Mouse (Mus musculus): Measurements from ENCODE around the gene Myh1.

Myh1 gene

DNA sequence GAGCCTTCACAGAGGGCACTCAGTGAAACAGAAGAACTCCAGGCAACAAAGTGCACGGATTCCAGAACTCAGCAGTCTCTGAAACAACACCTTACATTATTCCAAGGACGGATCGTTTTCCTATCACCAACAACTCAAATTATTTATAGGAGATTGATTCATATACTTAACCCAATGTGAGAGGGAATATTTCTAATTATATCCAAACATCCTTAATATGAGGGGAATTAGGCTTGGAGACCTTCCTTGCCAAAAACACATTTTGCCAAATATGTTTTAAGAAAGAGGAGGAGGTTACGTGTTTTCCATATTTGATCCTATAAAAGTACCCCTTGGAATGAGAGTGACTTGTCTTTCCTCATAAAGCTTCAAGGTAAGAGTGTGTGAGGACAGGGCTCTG, at the start of gene Myh1:
TSS of gene Myh1 (plus strand) at position 301 of the 400 bp plus-strand sequence.
- no peak for DNase-seq (ENCODE audit: low read depth, low spot score)

DNA sequence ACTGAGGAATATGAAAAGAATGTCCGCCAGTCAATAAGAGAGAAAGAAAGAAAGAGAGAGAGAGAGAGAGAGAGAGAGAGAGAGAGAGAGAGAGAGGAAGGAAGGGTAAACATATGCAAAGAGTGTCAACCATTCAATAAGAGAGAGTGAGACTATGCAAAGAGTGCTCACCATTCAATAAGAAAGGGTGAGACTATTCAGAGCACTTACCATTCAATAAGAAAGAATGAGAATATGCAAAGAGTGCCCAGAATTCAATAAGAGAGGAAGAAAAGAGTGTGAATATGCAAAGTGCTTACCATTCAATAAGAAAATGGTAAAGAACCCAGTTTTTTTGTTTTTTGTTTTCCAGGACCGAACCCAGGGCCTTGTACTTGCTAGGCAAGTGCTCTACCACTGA, 49.6 kb upstream of the Myh1 start:
- no peak for DNase-seq (ENCODE audit: low read depth, low spot score)

DNA sequence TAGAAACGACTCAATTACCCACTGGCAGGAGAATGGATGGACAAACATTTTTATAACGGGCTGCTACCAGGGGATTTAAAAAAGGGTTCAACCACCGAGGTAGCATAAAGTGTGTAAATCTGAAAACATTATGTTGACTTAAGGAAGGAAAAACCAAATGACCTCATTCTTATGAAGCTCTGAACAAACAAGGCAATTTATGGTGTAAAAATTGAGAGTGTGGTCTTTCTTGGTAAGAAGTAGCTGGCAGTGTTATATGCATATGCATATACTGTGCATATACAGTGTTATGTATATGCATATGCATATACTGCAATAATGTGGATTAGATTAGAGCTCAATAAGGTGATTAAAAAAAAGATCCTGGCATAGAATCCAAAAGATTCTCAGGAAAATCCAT, 48.7 kb upstream of the Myh1 start:
- no peak for DNase-seq (ENCODE audit: low read depth, low spot score)

DNA sequence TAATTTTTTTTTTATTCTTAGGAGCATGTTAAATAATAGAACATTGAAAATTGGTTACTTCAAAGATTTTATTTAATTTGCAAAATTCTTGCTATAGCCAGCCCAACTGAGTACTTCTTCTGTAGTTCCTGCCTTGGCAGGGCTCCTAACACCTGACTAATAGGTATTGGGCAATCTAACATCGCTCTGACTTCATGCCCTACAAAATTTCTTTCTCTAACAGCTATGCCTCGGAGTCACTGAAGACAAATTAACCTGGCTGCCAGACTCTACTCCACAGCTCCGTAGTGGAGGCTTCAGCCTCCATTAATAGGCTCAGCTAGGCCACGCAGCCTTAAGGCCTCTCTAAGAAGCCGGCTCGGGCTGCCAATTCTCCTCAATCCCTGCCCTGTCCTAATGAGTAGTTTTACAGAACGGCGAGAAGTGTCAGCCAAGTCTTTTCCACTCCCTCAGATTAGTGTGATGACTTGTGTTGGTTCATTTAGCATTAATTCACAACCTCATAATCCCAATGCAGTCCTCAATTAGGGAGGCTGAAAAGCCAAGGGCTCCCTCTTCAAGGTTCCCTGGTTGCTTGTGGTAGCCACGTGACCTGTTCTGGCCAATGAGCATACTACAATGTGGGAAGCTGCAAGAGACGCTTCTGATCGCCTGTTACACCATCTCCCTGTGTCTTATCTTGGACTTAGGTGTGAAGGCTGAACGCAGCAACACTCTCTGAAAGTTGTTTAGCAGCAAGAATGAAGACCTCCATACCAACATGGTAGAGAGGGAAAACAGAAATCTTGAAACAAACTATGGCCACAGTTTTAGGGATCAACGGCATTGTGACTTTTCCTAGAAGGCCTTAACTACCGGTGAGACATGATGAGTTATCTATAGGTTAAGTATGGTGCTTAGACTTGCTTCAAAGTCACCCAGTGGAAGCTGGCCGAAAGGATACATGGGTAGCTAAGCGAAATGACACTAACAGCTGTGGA, 47.9 kb upstream of the Myh1 start:
- DNase-seq (ENCODE audit: low read depth, low spot score) = no peak

DNA sequence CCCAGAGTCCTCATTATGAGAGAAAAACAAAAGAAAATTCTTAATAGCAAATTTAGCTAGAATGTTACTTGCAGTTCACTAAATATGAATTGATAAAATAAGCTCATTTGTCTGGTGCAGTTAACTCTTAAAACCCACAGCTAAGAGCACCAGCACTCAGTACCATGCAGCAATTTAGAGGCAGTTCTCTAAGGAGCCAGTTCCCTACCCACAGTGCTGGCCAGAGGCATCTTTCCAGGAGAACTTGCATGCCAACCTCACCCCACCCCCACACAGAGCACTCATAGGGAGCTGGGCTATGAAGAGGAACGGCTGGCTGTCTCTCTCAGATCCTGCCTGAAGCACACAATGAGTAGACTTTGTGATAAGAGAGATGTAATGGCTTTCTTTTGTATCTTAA, 46.7 kb upstream of the Myh1 start:
- DNase-seq (ENCODE audit: low read depth, low spot score) = no peak

DNA sequence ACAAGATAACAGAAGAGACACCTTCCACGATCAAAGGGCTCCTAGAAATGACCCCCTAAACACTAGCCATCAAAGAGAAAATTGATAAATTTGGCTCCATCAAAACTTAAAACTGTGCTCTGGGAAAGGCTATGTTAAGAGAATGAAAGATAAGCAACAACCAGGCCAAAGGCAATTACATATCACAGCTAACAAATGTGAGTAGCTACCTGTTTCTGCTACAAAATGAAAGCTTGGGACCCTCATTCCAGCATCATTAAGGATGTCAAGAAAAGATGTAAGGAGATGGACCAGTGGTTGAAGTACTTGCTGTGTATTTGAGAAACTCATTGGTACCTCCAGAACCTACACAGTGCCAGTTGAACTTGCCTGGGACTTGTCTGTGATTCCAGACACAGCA, 46.0 kb upstream of the Myh1 start:
- no peak for DNase-seq (ENCODE audit: low read depth, low spot score)

DNA sequence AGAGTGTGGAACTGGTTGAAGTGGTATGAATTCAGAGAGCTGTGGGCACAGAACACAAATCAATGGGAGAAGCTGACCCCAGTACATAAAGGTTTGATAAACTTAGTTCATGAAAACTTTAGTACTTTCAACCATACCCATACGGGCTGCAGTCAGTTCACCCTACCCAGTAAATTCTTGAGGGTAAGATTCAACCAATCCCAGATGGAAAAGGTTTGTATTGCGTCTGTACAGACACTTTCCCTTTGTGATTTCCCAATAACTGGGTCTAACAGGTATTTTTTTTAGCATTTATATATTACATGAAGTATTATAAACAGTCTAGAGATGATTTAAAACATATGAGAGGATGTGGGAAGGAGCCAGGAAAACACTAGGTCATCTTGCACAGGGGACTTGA, 44.2 kb upstream of the Myh1 start:
- DNase-seq (ENCODE audit: low read depth, low spot score) = no peak

DNA sequence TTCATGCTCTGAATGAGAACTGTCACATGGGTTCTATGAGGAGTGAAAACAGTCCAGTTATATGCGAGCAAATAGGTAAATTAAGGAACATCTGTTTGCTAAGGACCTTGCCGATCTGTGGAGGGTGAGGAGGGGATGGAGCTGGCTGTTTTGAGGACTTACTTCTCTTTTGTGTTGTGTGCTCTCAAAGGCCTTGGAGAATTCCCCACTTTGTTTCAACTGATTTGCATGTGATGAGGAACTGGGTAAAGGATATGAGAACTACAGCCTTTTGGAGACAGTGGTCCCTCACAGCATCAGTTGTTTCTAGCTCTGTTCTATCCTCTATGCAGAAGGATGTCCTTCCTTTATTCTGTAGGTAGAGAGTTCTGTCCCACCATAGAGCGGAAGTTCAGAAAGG, 39.7 kb upstream of the Myh1 start:
- DNase-seq (ENCODE audit: low read depth, low spot score) = no peak

DNA sequence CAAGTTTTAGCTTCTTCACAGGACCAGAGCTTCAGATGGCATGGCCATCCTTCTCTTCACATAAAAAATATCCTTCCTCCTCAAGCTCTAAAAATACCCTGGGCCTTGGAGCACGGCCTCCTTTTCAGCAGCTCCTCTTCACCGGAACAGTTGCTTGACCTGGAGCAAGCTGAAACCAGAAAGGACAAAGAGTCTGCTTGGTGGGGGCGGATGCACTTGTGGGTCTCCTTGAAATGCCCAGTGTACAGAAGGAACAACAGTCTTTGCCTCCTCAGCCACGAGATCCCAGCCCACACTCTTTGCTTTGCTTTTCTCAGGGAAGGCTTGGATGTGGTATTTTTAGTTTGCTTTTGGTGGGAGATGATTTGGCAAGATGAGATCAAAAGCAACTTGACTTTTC, 36.2 kb upstream of the Myh1 start:
- DNase-seq (ENCODE audit: low read depth, low spot score) = no peak

DNA sequence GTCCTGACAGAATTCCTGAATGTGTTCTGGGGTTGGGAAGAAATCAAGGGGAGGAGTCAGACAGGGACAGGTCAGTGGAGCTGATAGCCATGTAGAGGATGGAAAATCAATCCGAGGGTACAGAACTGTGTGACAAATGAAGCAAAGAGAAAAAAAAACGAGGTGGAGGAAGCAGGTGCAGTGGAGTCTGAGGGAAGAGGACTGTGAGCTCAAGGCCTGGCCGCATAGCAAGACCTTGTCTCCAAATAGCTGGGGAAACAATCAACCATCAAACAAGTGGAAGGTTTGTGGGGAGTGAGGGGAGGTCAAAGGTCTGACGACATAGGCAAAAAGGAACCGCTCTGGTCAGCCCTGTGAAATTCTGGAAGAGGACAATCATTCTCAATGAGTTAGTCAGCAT, 35.0 kb upstream of the Myh1 start:
- DNase-seq (ENCODE audit: low read depth, low spot score) = no peak

DNA sequence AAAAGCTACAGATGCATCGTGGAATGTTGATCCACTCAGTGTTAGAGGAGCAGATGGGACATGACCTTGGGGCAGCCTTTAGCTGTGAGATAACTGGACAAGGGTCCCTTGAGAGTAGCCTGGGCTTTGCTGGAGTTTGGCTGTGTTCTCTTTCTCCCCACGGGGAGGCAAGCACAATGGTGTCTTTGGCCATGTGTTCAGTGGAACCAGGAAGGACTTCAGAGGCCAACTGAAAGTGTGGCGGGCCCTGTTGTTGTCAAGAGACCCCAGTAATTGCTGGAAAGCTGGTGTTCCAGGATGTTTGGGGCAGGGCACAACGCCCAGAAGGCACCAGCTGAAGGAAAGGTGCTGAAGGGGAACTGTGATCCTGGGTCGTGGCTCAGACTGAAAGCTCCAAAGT, 30.6 kb upstream of the Myh1 start:
- DNase-seq (ENCODE audit: low read depth, low spot score) = no peak

DNA sequence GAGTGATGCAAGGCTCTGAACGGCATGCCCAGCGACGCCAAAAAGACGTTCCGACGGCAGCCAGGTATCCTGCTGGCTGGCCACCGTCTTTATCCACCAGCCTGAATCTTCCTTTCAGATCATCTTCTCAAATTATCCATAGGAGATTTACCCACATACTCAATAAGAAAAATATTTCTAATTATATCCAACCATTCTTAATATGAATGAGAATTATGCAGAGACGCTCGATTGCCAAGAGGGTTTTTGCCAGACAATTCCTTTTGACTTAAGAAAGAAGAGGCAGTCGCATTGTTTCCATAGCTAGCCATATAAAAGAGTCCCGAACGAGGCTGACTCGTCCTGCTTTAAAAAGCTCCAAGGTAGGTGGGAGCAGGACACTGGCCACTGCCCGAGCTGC, 29.1 kb upstream of the Myh1 start, which contains the start of gene Myh2:
TSS of gene Myh2 (plus strand) at position 301 of the 400 bp plus-strand sequence.
- no peak for DNase-seq (ENCODE audit: low read depth, low spot score)

DNA sequence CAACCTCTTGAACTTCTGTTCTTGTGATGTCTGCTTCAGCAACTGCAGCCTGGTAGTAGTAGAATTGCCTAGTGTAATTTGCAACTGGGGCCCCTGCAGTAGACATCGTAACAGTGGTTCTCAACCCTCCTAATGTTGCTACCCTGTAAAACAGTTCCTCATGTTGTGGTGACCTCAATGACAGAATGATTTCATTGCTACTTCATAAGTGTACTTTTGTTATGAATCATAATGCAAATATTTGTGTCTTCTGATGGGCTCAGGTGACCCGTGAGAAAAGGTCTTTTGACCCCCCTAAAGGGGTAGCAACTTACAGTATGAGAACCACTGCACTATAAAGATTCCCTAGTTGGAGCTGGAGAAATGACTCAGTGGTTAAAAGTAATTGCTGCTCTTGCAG, 27.4 kb upstream of the Myh1 start:
- DNase-seq (ENCODE audit: low read depth, low spot score) = no peak

DNA sequence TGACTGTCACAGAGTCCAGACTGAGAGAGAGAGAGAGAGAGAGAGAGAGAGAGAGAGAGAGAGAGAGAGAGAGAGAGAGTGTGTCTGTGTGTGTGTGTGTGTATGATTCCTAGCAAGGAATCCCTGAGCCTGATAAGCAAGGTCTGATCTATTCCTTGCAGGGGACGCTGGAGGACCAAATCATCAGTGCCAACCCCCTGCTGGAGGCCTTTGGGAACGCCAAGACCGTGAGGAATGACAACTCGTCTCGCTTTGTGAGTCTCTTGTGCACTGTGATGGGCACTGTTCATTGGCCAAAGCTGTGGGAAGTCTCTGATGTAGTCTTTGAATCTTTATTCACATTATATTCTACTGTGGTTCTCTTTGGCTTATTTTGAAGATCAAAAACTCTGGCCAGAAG, 23.5 kb upstream of the Myh1 start:
- no peak for DNase-seq (ENCODE audit: low read depth, low spot score)

DNA sequence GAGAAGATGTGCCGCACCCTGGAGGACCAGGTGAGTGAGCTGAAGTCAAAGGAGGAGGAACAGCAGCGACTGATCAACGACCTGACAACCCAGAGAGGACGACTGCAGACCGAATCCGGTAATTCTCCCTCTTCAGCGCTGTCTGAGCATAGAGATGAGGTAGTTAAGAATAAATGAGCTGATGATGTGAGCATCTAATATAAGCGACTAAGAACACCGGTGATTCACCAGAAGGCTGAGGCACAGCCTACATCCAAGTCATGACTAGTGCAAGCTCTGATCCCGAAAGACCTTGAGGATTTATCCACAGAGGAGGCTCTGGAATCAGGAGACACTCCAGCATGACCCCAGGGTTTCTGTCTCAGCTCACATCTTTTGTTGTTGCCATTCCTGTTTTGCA, 9.5 kb upstream of the Myh1 start:
- DNase-seq (ENCODE audit: low read depth, low spot score) = no peak

DNA sequence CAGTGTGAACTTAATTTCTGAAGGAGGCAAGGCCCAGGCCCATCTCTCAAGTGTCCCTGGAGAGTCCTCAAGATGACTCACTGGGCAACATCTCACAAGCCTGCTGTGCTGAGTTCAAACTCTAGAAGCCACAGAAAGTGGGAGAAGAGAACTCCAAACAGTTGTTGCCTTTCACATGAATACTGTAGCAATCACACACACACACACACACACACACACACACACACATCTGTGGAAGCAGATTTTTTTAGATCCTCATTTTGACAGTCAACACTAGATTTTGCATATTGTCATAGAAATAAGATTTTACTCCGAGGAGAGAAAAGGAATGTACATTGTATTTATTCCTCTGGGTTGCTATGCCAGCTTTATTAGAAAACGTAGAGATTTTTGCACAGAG, 9.0 kb upstream of the Myh1 start:
- no peak for DNase-seq (ENCODE audit: low read depth, low spot score)

DNA sequence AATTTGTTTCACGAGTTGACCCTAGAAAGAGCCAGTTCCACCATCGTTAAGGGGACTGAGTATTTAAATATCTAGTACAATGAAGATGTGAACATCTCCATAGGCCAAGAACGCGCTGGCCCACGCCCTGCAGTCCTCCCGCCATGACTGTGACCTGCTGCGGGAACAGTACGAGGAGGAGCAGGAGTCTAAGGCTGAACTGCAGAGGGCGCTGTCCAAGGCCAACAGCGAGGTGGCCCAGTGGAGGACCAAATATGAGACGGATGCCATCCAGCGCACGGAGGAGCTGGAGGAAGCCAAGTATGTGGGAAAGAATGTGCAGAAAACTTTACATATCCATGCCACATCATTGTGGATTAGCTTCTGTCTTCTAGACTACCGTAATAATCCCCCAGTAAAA, 8.4 kb upstream of the Myh1 start:
- no peak for DNase-seq (ENCODE audit: low read depth, low spot score)

DNA sequence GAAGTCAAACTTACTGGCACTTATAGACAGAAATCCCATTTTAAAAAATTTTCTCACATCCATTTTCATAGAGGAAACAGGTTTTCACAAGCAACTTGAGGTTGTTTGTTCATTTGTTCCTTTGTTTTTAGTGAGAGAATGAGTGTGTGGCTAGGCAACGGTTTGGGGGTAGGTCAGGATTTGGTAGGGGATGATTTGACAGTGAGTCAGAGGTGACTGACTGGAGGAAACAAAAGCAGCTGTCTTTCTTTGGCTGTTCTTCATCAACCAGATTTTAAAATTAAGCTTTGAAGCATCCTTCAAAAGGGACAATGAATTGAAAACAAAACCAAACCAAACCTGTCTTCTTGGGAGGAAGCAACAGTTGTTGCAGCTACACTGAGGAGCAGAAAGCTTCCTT, 531 bp upstream of the Myh1 start:
- no peak for DNase-seq (ENCODE audit: low read depth, low spot score)

DNA sequence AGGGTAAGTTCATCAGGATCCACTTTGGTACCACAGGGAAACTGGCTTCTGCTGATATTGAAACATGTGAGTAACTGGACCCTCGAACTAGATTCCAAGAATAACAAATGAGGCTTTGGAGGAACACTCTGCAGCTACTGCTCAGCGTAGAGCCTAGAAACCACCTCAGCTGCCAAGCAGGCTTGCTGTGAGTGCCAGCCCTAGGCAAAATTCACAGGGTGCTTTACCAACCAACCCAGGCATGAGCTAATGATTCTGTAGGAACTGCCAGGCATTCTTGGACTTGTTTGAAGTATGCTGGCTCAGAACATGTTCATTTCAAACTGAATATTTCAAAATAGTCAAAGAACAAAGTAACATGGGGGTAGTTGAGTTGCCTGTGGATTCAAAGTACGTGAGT, 4.9 kb downstream of the Myh1 start:
- no peak for DNase-seq (ENCODE audit: low read depth, low spot score)

DNA sequence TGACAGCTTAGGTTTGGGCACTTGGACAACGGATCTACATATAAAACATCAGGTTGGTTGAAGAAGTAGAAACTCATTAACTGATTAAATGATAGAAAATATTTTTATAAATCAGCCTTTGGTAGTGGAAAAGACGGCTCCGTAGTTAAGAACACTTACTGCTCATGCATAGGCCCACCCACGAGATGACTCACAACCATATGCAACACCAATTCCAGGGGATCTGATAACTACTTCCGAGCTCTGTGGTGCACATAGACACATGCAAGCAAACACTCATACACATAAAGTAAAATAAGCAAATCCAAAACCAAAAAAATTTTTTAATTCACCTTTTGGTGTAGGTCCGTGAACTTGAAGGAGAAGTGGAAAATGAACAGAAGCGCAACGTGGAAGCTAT, 22.0 kb downstream of the Myh1 start:
- DNase-seq (ENCODE audit: low read depth, low spot score) = no peak

DNA sequence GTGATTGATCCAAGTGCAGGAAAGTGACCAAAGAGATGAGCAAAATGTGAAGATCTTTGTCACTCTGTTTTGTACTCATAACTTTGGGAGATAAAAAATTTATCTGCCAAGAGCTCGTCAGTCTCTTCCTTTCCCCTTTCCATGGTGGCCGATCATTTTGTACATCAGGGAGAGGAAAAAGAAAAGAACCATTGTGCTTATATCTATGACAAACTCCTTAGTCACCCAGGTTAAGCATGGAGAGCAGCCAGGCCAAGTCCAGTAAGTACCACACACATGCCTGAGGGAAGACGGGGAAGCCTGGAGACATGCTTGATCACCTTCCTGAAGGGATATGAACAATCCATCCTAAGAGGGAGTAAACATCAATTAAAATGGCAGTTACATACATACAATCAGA, 24.6 kb downstream of the Myh1 start:
- DNase-seq (ENCODE audit: low read depth, low spot score) = no peak

DNA sequence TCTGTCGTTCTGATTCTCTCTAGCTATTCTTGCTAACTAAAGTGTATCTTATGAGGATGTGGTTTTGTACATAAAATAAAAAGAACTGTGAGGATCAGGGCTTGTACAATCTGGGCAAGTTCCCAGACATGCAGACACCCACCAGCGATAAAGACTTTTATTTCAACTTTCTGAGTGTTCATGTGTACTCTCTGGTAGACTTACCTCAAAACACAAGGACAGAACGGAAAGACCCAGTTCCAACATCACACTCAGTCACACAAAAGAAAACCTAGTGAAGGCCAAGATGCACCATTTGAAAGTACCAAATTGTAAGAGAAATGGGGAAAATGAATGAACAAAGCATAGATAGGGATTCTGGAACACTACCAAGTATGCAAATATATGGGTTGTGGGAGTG, 28.9 kb downstream of the Myh1 start:
- no peak for DNase-seq (ENCODE audit: low read depth, low spot score)

DNA sequence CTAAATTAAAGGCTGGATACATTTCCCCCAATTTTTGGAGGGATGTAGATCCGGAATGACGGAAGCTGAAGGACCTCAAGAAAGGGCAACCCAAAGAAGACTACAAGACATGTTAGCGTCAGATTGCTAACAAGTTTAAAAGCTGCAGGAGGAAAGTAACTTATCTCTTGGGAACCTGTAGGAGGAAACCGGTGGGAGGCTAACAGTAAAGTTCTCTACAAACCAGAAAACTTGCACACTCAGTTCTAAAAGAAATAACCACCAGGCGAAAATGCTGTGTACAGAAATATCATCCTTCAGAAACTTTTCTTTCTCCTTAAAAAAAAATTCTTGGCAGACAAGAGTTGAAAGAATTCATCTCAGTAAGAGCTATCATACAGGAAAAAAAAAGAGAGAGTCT, 29.3 kb downstream of the Myh1 start:
- DNase-seq (ENCODE audit: low read depth, low spot score) = no peak

DNA sequence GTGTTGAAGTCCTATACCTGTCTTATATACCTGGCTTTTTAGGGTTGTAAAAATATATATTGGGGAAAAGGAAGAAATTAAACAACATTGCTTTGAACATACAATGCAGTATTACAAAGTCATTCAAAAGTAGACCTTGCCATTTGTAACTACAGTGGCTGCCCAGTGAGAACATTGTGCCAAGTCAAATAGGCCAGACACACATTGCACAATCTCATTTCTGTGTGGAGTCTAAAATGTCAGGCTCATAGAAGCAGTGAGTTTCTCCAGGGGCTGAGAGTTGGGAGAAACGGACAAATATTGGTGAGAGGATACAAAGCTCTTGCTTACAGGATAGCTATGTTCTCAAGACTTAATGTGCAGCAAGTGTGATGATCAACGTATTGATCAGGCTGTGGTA, 30.1 kb downstream of the Myh1 start:
- no peak for DNase-seq (ENCODE audit: low read depth, low spot score)
